Comparison of ENCODE assay signal across 17 mouse cellular contexts in the genomic region with DNA sequence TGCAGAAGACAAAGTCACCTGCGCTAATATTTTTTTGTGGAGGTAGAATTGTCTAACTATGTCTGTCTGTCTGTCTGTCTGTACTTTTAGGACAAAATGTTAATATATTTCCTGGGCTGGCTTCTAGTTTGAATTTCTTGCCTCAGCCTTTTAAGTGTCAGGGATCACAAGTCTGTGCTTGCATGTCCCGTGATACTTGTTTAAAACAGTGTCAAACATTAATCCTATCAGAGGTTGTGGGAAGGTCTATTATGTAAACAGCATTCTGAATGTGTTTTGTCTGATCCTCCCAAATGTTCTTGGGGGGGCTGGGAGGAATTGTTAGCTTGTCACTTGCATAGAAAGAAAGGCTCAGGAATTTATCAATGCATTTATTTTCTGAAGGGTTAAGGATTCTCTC.
"Had no signal": no experiment of that assay in that cellular context is flagged by ENCODE, and none has a peak within 500 bp of the region (broad histone marks: within the 10 kb centered on the region; RNA-seq: fewer than 3 reads in every experiment).

No protein-coding gene starts in this region.

- H3K4me3 ChIP-seq: lung, embryonic 15.5 days; midbrain, embryonic 13.5 days; midbrain, embryonic 15.5 days; neural tube, embryonic 12.5 days; stomach, embryonic 15.5 days had no signal

- H3K9ac ChIP-seq: lung, embryonic 15.5 days; midbrain, embryonic 13.5 days; midbrain, embryonic 15.5 days; neural tube, embryonic 12.5 days; stomach, embryonic 15.5 days had no signal

- H3K27ac ChIP-seq: lung, embryonic 15.5 days; macrophage; midbrain, embryonic 13.5 days; midbrain, embryonic 15.5 days; neural tube, embryonic 12.5 days; stomach, embryonic 15.5 days; stomach, postnatal 0 days had no signal

- H3K36me3 ChIP-seq: lung, embryonic 15.5 days; midbrain, embryonic 13.5 days; midbrain, embryonic 15.5 days; neural tube, embryonic 12.5 days; stomach, embryonic 15.5 days had no signal

- H3K4me1 ChIP-seq: lung, embryonic 15.5 days; megakaryocyte, embryonic 14.5 days; midbrain, embryonic 13.5 days; midbrain, embryonic 15.5 days; neural tube, embryonic 12.5 days; stomach, embryonic 15.5 days had no signal

- ATAC-seq: lung, postnatal 0 days; midbrain, embryonic 13.5 days; midbrain, embryonic 15.5 days had no signal

- H3K4me2 ChIP-seq: lung, embryonic 15.5 days; midbrain, embryonic 11.5 days; midbrain, embryonic 13.5 days; midbrain, embryonic 15.5 days; neural tube, embryonic 12.5 days; stomach, embryonic 15.5 days had no signal

- H3K27me3 ChIP-seq: lung, embryonic 15.5 days; midbrain, embryonic 13.5 days; midbrain, embryonic 15.5 days; neural tube, embryonic 12.5 days; stomach, embryonic 15.5 days had no signal

- DNase-seq: lung, adult 2 months; lung, postnatal 14 days; lung, postnatal 36 days; right cerebral cortex, postnatal 14 days; thymus, adult 2 months; thymus, postnatal 25 days; thymus, postnatal 4 days had no signal

- H3K9me3 ChIP-seq: lung, embryonic 15.5 days; midbrain, embryonic 13.5 days; midbrain, embryonic 15.5 days; neural tube, embryonic 12.5 days; stomach, embryonic 15.5 days had no signal
